Mouse (Mus musculus) lung, postnatal 0 days (tissue): ENCODE results near the gene Pes1.

Experiments
- CTCF ChIP-seq: IDR thresholded peaks from 2 replicates; pipeline ENCODE4 v1.5.1; 2016; ENCODE audit warnings: antibody characterized with exemption, mild to moderate bottlenecking
- EP300 ChIP-seq: IDR thresholded peaks from 2 replicates; pipeline ENCODE4 v1.6.1; 2016; ENCODE audit warnings: antibody characterized with exemption, mild to moderate bottlenecking, control low read depth

DNA sequence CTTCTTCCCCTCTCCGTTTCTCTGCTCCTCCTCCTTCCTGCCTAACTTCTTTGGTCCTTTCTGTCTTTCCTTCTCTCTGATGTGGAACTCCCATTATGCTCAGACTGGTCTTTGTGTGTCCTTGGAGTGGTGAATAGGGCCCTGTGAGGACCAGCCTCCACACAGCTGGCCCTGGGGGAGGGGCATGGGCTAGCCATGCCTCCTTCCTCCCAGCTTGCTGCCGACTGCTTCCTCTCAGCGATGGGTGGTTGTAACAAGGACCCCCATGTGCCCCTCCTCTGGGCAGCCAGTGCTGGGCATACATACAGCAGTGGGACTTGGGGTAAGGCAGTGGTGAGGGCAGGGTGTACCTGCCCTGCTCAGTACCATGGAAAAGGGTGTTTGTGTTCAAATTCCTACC lies 10.5 kb downstream of the Pes1 start:
- TF ChIP-seq CTCF (no peak), EP300 (no peak)
